Mouse (Mus musculus): ENCODE data around the gene Pip4k2c. TPM values are rescaled to one million over a fixed set of nuclear protein-coding genes. Genes with fewer than 3 reads are reported as not detected.

Pip4k2c gene
- polyA plus RNA-seq, 2 experiments: 22.0 to 33.1 TPM

DNA sequence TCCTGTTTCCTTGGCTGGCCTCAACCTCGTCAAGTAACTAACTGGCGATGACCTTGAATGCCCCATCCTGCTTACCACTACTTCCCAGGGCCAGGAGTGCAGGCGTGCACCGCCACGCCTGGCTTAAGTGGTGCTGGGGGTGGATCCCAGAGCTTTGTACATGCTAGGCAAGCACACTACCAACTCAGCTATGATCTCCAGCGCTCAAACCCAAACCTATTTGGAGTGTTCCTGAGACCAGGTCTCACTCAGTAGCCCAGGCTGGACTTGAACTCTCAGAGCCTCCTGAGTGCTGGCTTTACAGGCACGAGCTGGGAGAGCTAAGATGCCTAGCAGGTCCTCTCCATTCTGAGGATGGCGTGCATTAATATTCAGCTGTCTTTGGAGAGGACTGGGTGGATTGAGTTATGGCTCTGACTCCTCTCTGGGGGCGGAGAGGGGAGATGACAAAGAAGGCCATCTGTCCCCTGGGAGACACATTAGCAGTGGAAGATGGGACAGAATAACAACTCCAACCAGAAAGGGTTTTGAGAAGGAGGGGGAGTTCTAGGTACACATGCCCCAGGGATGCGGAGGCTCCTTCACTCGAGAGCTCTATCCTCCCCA lies 13.8 kb downstream of the Pip4k2c start:
- no peak overlapping the region for H3K4me3 ChIP-seq (replicated peaks; ENCODE audit: low read length)
- TF ChIP-seq POLR2A (IDR thresholded peaks at IDR 0.05; ENCODE audit: borderline replicate concordance, extremely low read depth, insufficient read depth, insufficient read length): no peak
- peaks cover 15% of the 10 kb centered on the region for H3K4me1 ChIP-seq (ENCODE audit: control insufficient read depth, insufficient read depth, low read length)
- H3K9ac ChIP-seq (ENCODE audit: low read depth, low read length, severe bottlenecking): no peak overlapping the region
- no peaks in the 10 kb centered on the region for H3K27me3 ChIP-seq (ENCODE audit: control insufficient read depth, insufficient read depth, low read length)
- DNase-seq (ENCODE audit: low spot score) (no peak), ATAC-seq (ENCODE audit: low FRiP score, low read depth) (no peak)
- peaks cover 48% of the 10 kb centered on the region for H3K36me3 ChIP-seq (ENCODE audit: control insufficient read depth, insufficient read depth, low read length)
- H3K27ac ChIP-seq (replicated peaks; ENCODE audit: low read depth, low read length): no peak overlapping the region
- no peaks in the 10 kb centered on the region for H3K9me3 ChIP-seq (ENCODE audit: control insufficient read depth, low read length)
- no peak overlapping the region for H3K4me2 ChIP-seq (replicated peaks; ENCODE audit: low read depth, low read length, severe bottlenecking)
- 87% methylated on average over 11 of the region's 11 CpGs for WGBS

DNA sequence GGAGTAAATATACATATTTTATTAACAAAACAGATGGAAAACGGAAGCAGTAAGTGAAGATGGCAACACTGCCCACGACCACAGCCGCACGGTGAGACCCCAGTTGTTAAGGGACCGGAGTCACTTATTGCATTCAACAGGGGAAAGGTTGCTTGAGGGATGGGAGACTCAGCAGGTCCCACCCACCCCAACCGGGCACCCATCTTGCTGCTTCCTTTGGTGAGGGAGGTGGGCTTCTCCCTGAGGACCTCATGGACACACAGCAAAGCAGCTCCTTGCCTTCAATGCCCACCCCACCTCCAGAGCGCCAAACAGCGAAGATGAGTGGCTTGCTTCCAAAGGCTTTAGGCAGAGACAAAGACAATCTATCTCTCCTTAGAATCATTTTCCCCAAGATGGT lies 14.3 kb downstream of the Pip4k2c start:
- WGBS: 90% methylated on average over 8 of the region's 8 CpGs
- DNase-seq (ENCODE audit: low spot score) (no peak), ATAC-seq (ENCODE audit: low FRiP score, low read depth) (no peak)
- Histone ChIP-seq H3K36me3 (ENCODE audit: control insufficient read depth, insufficient read depth, low read length) (peaks cover 51% of the 10 kb centered on the region), H3K27me3 (ENCODE audit: control insufficient read depth, insufficient read depth, low read length) (no peaks in the 10 kb centered on the region), H3K9ac (ENCODE audit: low read depth, low read length, severe bottlenecking) (no peak overlapping the region), H3K4me2 (replicated peaks; ENCODE audit: low read depth, low read length, severe bottlenecking) (no peak overlapping the region), H3K9me3 (ENCODE audit: control insufficient read depth, low read length) (no peaks in the 10 kb centered on the region), H3K27ac (replicated peaks; ENCODE audit: low read depth, low read length) (no peak overlapping the region), H3K4me3 (replicated peaks; ENCODE audit: low read length) (no peak overlapping the region), H3K4me1 (ENCODE audit: control insufficient read depth, insufficient read depth, low read length) (peaks cover 15% of the 10 kb centered on the region)
- TF ChIP-seq POLR2A (IDR thresholded peaks at IDR 0.05; ENCODE audit: borderline replicate concordance, extremely low read depth, insufficient read depth, insufficient read length): no peak

DNA sequence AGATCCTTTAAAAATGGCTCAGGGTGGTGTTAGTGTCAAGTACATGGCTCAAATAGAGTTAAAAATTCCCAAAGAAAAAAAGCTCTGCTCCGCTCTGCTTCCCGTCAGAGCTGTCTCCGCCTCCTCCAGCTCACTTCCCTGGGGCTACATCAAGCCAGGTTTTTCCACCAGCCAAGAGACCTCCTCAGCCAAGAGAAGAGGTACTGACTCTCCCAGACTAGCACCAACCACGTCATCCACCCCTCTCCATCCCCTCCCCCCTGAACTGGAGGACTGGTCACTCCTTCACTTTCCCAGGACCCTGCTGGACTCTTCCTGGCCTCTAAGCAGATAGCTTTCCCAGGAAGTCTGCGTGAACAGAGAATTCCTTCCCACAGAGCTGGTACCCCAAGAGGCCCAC lies 15.0 kb downstream of the Pip4k2c start:
- no peak for TF ChIP-seq POLR2A (IDR thresholded peaks at IDR 0.05; ENCODE audit: borderline replicate concordance, extremely low read depth, insufficient read depth, insufficient read length)
- H3K27me3 ChIP-seq (ENCODE audit: control insufficient read depth, insufficient read depth, low read length): no peaks in the 10 kb centered on the region
- H3K4me2 ChIP-seq (replicated peaks; ENCODE audit: low read depth, low read length, severe bottlenecking): peak overlapping the region; percentile 73
- H3K4me3 ChIP-seq (replicated peaks; ENCODE audit: low read length): peak overlapping the region; percentile 90
- peak overlapping the region; percentile 93 for H3K9ac ChIP-seq (ENCODE audit: low read depth, low read length, severe bottlenecking)
- peak; percentile 82 for DNase-seq (ENCODE audit: low spot score)
- no peaks in the 10 kb centered on the region for H3K9me3 ChIP-seq (ENCODE audit: control insufficient read depth, low read length)
- peaks cover 53% of the 10 kb centered on the region for H3K36me3 ChIP-seq (ENCODE audit: control insufficient read depth, insufficient read depth, low read length)
- 1% methylated on average over 5 of the region's 5 CpGs for WGBS
- peak overlapping the region; percentile 93 for H3K27ac ChIP-seq (replicated peaks; ENCODE audit: low read depth, low read length)
- peak; percentile 88 for ATAC-seq (ENCODE audit: low FRiP score, low read depth)
- H3K4me1 ChIP-seq (ENCODE audit: control insufficient read depth, insufficient read depth, low read length): peaks cover 15% of the 10 kb centered on the region

- peak within 1 kb of the TSS; percentile 93 for H3K27ac ChIP-seq (replicated peaks; ENCODE audit: low read depth, low read length)
- no peaks in the 10 kb centered on the region for H3K9me3 ChIP-seq (ENCODE audit: control insufficient read depth, low read length)
- H3K36me3 ChIP-seq (ENCODE audit: control insufficient read depth, insufficient read depth, low read length): peaks cover 55% of the 10 kb centered on the region
- whole genome bisulfite sequencing: under 1% methylated on average over 22 of the region's 47 CpGs
- no peak for DNase-seq (ENCODE audit: low spot score)
- H3K4me1 ChIP-seq (ENCODE audit: control insufficient read depth, insufficient read depth, low read length): peaks cover 21% of the 10 kb centered on the region
- TF ChIP-seq POLR2A (IDR thresholded peaks at IDR 0.05; ENCODE audit: borderline replicate concordance, extremely low read depth, insufficient read depth, insufficient read length): 0 out of 2 replicates have a peak, but pooled peaks have one; percentile 20
- peak within 1 kb of the TSS; percentile 73 for H3K4me2 ChIP-seq (replicated peaks; ENCODE audit: low read depth, low read length, severe bottlenecking)
- peak; percentile 66 for ATAC-seq (ENCODE audit: low FRiP score, low read depth)
- H3K4me3 ChIP-seq (replicated peaks; ENCODE audit: low read length): peak within 1 kb of the TSS; percentile 90
- H3K27me3 ChIP-seq (ENCODE audit: control insufficient read depth, insufficient read depth, low read length): no peaks in the 10 kb centered on the region
- H3K9ac ChIP-seq (ENCODE audit: low read depth, low read length, severe bottlenecking): peak within 1 kb of the TSS; percentile 93
Measured at GRCm38 (mm10) chr10:127195328-127196129, 15.9 kb downstream of the Pip4k2c start, which contains the start of gene Dtx3. Dtx3 (minus strand) TSS chr10:127195728.

GRCm38 (mm10) chr10:127194428-127195327 lies 16.7 kb downstream of the Pip4k2c start:
- 12% methylated on average over 22 of the region's 22 CpGs for WGBS
- H3K27ac ChIP-seq (replicated peaks; ENCODE audit: low read depth, low read length): peak overlapping the region; percentile 93
- peak overlapping the region; percentile 90 for H3K4me3 ChIP-seq (replicated peaks; ENCODE audit: low read length)
- peaks cover 29% of the 10 kb centered on the region for H3K4me1 ChIP-seq (ENCODE audit: control insufficient read depth, insufficient read depth, low read length)
- H3K9ac ChIP-seq (ENCODE audit: low read depth, low read length, severe bottlenecking): peak overlapping the region; percentile 93
- 0 out of 2 replicates have a peak, but pooled peaks have one; percentile 1 for ATAC-seq (ENCODE audit: low FRiP score, low read depth)
- peak overlapping the region; percentile 73 for H3K4me2 ChIP-seq (replicated peaks; ENCODE audit: low read depth, low read length, severe bottlenecking)
- no peak for DNase-seq (ENCODE audit: low spot score)
- H3K36me3 ChIP-seq (ENCODE audit: control insufficient read depth, insufficient read depth, low read length): peaks cover 48% of the 10 kb centered on the region
- no peaks in the 10 kb centered on the region for H3K27me3 ChIP-seq (ENCODE audit: control insufficient read depth, insufficient read depth, low read length)
- no peaks in the 10 kb centered on the region for H3K9me3 ChIP-seq (ENCODE audit: control insufficient read depth, low read length)
- no peak for TF ChIP-seq POLR2A (IDR thresholded peaks at IDR 0.05; ENCODE audit: borderline replicate concordance, extremely low read depth, insufficient read depth, insufficient read length)

All from limb, embryonic 14.5 days (tissue).